Mouse (Mus musculus): ENCODE measurements around the gene 1700016K19Rik.

GRCm38 (mm10) chr11:75994357-75994756 lies 5.4 kb upstream of the 1700016K19Rik start:
- TF ChIP-seq CHD2 (IDR thresholded peaks at IDR 0.05; ENCODE audit: low read depth, low read length), result no peak
- TF ChIP-seq HCFC1 (IDR thresholded peaks at IDR 0.05; ENCODE audit: borderline replicate concordance, insufficient read depth, low read length), result no peak
- no peak for TF ChIP-seq MAFK (IDR thresholded peaks at IDR 0.05; ENCODE audit: insufficient read depth, low read depth, low read length)
- TF ChIP-seq ZC3H11A (IDR thresholded peaks at IDR 0.05; ENCODE audit: borderline replicate concordance, low read depth, low read length), result no peak
